14 mouse cellular contexts compared by ENCODE assay signal in genomic region chr1:165678861-165679617, GRCm38 (mm10). TPM values are rescaled to one million over a fixed set of nuclear protein-coding genes. Genes with fewer than 3 reads are reported as not detected.
DNase-seq lines count a peak whose midpoint lies in the region; TF ChIP-seq lines count a peak whose summit lies in the region.
"Had no signal": no experiment of that assay in that cellular context is flagged by ENCODE, and none has a peak within 500 bp of the region (broad histone marks: within the 10 kb centered on the region; RNA-seq: fewer than 3 reads in every experiment).

No protein-coding gene starts in this region.

- H3K79me2 ChIP-seq in heart, adult 2 months (replicated peaks; ENCODE audit: control insufficient read depth, insufficient read depth, low read length), result peaks cover 11% of the 10 kb centered on the region

- WGBS in heart, adult 2 months, result 71% methylated on average over 15 of the region's 15 CpGs
- WGBS in heart, embryonic 10.5 days, result 70% methylated on average over 15 of the region's 15 CpGs

- H3K4me1 ChIP-seq in heart, adult 2 months (ENCODE audit: control insufficient read depth, insufficient read depth, low read length), result peaks cover 58% of the 10 kb centered on the region
- peaks cover 92% of the 10 kb centered on the region for H3K4me1 ChIP-seq in heart, embryonic 10.5 days
- H3K4me1 ChIP-seq: midbrain, embryonic 13.5 days had no signal

- peaks cover 48% of the 10 kb centered on the region for H3K36me3 ChIP-seq in heart, adult 2 months (ENCODE audit: control insufficient read depth, insufficient read depth, low read length)
- peaks cover 44% of the 10 kb centered on the region for H3K36me3 ChIP-seq in heart, embryonic 10.5 days
- H3K36me3 ChIP-seq: liver, embryonic 13.5 days; midbrain, embryonic 13.5 days had no signal

- H3K27me3 ChIP-seq in heart, adult 2 months (ENCODE audit: control insufficient read depth, insufficient read depth, low read length), result no peaks in the 10 kb centered on the region
- no peaks in the 10 kb centered on the region for H3K27me3 ChIP-seq in heart, embryonic 10.5 days (ENCODE audit: insufficient read depth, poor library complexity, severe bottlenecking)
- H3K27me3 ChIP-seq: liver, embryonic 13.5 days; midbrain, embryonic 13.5 days had no signal

- peak overlapping the region; percentile 51; the same call in 1 of the 2 replicates for H3K27ac ChIP-seq in heart, adult 2 months
- no peak overlapping the region for H3K27ac ChIP-seq in heart, embryonic 10.5 days
- no peak overlapping the region for H3K27ac ChIP-seq in left cerebral cortex, adult 2 months
- H3K27ac ChIP-seq: midbrain, embryonic 13.5 days had no signal

- H3K4me3 ChIP-seq in heart, adult 2 months, result no peak overlapping the region
- H3K4me3 ChIP-seq in heart, embryonic 10.5 days, result no peak overlapping the region
- H3K4me3 ChIP-seq in left cerebral cortex, adult 2 months, result no peak overlapping the region
- H3K4me3 ChIP-seq: liver, embryonic 13.5 days; midbrain, embryonic 13.5 days had no signal

- intact Hi-C loops in heart, adult 2 months (cut with DNase I), result loop anchor here (2.0 kb wide), 1 partner anchor 16 kb away; no protein-coding TSS in a partner anchor
- intact Hi-C loops in left cerebral cortex, adult 2 months (cut with DNase I), result no loop called here
- intact Hi-C loops in left cerebral cortex, postnatal 10 days (cut with DNase I), result no loop called here

- no peak overlapping the region for H3K9ac ChIP-seq in heart, adult 2 months (ENCODE audit: low read depth, low read length)
- H3K9ac ChIP-seq: liver, embryonic 13.5 days; midbrain, embryonic 13.5 days had no signal

- peak; percentile 56 for TF ChIP-seq CTCF in heart, adult 2 months (IDR thresholded peaks at IDR 0.05)
- TF ChIP-seq CTCF in left cerebral cortex, adult 2 months (IDR thresholded peaks at IDR 0.05), result peak; percentile 24

- no peak for DNase-seq in heart, adult 2 months
- no peak for DNase-seq in heart, embryonic 10.5 days (ENCODE audit: low spot score)
- no peak for DNase-seq in left cerebral cortex, adult 2 months (ENCODE audit: extremely low spot score in 1 of 2, low spot score in 2 of 2)
- no peak for DNase-seq in left cerebral cortex, postnatal 10 days (ENCODE audit: extremely low spot score in 1 of 2, low spot score in 2 of 2)
- peak; percentile 61 to 65 for DNase-seq in B cell, adult 2 months
- peak; percentile 71 for DNase-seq in ZHBTc4 (ENCODE audit: low read depth, low spot score)
- no peak for DNase-seq in ovary, postnatal 14 days (ENCODE audit: low spot score)
- no peak for DNase-seq in cerebellum, adult 9-10 months
- DNase-seq: adrenal gland, adult 2 months; cerebellum, adult 11 months; kidney, adult 18-20 months; layer of hippocampus, postnatal 36 days; liver, embryonic 13.5 days had no signal

- H3K9me3 ChIP-seq in heart, embryonic 10.5 days, result no peaks in the 10 kb centered on the region
- H3K9me3 ChIP-seq: liver, embryonic 13.5 days; midbrain, embryonic 13.5 days had no signal

- no peak for TF ChIP-seq POLR2A in heart, adult 2 months (IDR thresholded peaks at IDR 0.05; ENCODE audit: insufficient read depth, low read depth, low read length)

- TF ChIP-seq EP300 in heart, adult 2 months (IDR thresholded peaks at IDR 0.05; ENCODE audit: insufficient read depth, low read depth, low read length), result no peak

RNA-seq across cellular contexts. Expression of gene Rcsd1, which starts 30.5 kb away (rescaled TPM):
- total RNA-seq in heart, adult 2 months (2021), result 10 to 100 TPM; 68.7 to 81.5 TPM
- 57.2 and 86.2 TPM in 2 replicates for polyA plus RNA-seq in heart, adult 2 months (2012; rRNA removed)
- polyA plus RNA-seq in heart, embryonic 10.5 days (2016; fragmentation: Nextera tagmentation; extraction: Ambion mirVana), result 100 and 130 TPM in 2 replicates
- 1 to 10 TPM; 4.9 to 5.8 TPM for total RNA-seq in left cerebral cortex, adult 2 months (2021)
- total RNA-seq in left cerebral cortex, postnatal 10 days (2021), result 1 to 10 TPM; 5.8 to 7.0 TPM

RNA-seq across cellular contexts. Expression of gene Mpzl1, which starts 44.7 kb away (rescaled TPM):
- total RNA-seq in heart, adult 2 months (2021), result 10 to 100 TPM; 15.1 to 19.7 TPM
- 18.3 and 25.6 TPM in 2 replicates for polyA plus RNA-seq in heart, adult 2 months (2012; rRNA removed)
- polyA plus RNA-seq in heart, embryonic 10.5 days (2016; fragmentation: Nextera tagmentation; extraction: Ambion mirVana), result 138 and 170 TPM in 2 replicates
- 10 to 100 TPM; 24.0 to 24.8 TPM for total RNA-seq in left cerebral cortex, adult 2 months (2021)
- total RNA-seq in left cerebral cortex, postnatal 10 days (2021), result 10 to 100 TPM; 66.8 to 67.1 TPM

Comparison
In these comparisons a context has a peak if more than half of its experiments do, and no peak if none do; other contexts are left out.
1. DNase-seq: peak in B cell, adult 2 months (2 of 2) and ZHBTc4 (single experiment); none in heart, adult 2 months (0 of 2), heart, embryonic 10.5 days (single experiment), left cerebral cortex, adult 2 months (0 of 2), left cerebral cortex, postnatal 10 days (0 of 2), ovary, postnatal 14 days (single experiment) and cerebellum, adult 9-10 months (single experiment).
2. RNA of gene Rcsd1, which starts 30.5 kb away (total RNA-seq): 68.7 to 81.5 TPM in heart, adult 2 months; 5.8 to 7.0 TPM in left cerebral cortex, postnatal 10 days and 4.9 to 5.8 TPM in left cerebral cortex, adult 2 months; every median in the first group is over 4 times any median in the second.